Comparison of ENCODE assay signal across 8 mouse cellular contexts in the genomic region with DNA sequence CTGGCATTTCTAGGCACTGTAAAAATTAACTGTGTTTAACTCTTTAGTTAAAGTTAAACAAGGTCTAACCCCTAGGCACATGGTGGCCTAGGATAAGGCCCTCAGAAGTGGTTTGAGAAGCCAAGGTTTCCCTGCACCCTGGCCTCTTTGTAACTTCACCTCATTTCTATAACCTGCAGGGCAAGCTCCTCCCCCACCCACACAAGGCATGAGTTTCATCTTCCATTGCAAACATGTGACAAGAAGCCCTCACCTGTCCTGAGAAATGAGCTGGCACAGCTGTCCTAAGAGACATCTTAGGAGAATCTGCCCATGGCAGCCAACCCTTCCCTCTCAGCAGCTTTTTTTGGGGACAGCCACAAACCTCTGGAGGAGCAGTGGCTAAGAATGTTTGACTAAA. TPM values are rescaled to one million over a fixed set of nuclear protein-coding genes. Genes with fewer than 3 reads are reported as not detected.
DNase-seq lines count a peak whose midpoint lies in the region; ATAC-seq and TF ChIP-seq lines count a peak whose summit lies in the region.

No protein-coding gene starts in this region.

- H3K4me3 ChIP-seq in left cerebral cortex, adult 2 months, result peak overlapping the region; percentile 72
- H3K4me3 ChIP-seq in kidney, embryonic 16.5 days (ENCODE audit: low read length), result peak overlapping the region; percentile 93

- intact Hi-C loops in left cerebral cortex, adult 2 months (cut with DNase I), result no loop called here
- intact Hi-C loops in left cerebral cortex, postnatal 14 days (cut with DNase I), result no loop called here

- peak overlapping the region; percentile 97 for H3K9ac ChIP-seq in kidney, embryonic 16.5 days (replicated peaks; ENCODE audit: low read length)

- H3K27ac ChIP-seq in left cerebral cortex, adult 2 months, result peak overlapping the region; percentile 86
- H3K27ac ChIP-seq in kidney, embryonic 16.5 days (ENCODE audit: low read length), result peak overlapping the region; percentile 96; the same call in 1 of the 2 replicates

- peaks cover 57% of the 10 kb centered on the region for H3K4me1 ChIP-seq in kidney, embryonic 16.5 days (ENCODE audit: insufficient read depth, low read length)

- H3K36me3 ChIP-seq in kidney, embryonic 16.5 days (ENCODE audit: insufficient read depth, low read length), result no peaks in the 10 kb centered on the region

- H3K4me2 ChIP-seq in kidney, embryonic 16.5 days (replicated peaks; ENCODE audit: low read depth, low read length), result peak overlapping the region; percentile 59

- H3K27me3 ChIP-seq in kidney, embryonic 16.5 days (ENCODE audit: insufficient read depth, low read length), result no peaks in the 10 kb centered on the region

- no peak for TF ChIP-seq CTCF in left cerebral cortex, adult 2 months (IDR thresholded peaks at IDR 0.05)

- ATAC-seq in kidney, embryonic 16.5 days (ENCODE audit: low FRiP score, low TSS enrichment), result no peak

- DNase-seq in left cerebral cortex, adult 2 months (ENCODE audit: extremely low spot score in 1 of 2, low spot score in 2 of 2), result no peak
- DNase-seq in left cerebral cortex, postnatal 14 days (ENCODE audit: low spot score in 2 of 2), result no peak
- DNase-seq in fat pad, adult 2 months (ENCODE audit: extremely low read depth, low read depth, low spot score), result peak; percentile 70
- peak; percentile 51 for DNase-seq in naive thymus-derived CD4-positive, alpha-beta T cell, adult 2 months (ENCODE audit: low read depth)
- no peak for DNase-seq in frontal cortex, postnatal 25 days (ENCODE audit: low spot score in 2 of 2)
- no peak for DNase-seq in ovary, postnatal 36 days (ENCODE audit: low spot score)
- no peak for DNase-seq in embryo, embryonic 9.5 days (ENCODE audit: extremely low spot score)

- no peaks in the 10 kb centered on the region for H3K9me3 ChIP-seq in kidney, embryonic 16.5 days (ENCODE audit: low read length)

RNA-seq across cellular contexts. Expression of gene Tspan14, which starts 1.7 kb away (rescaled TPM):
- 10 to 100 TPM; 50.2 to 52.1 TPM for total RNA-seq in left cerebral cortex, adult 2 months (2021)
- 10 to 100 TPM; 57.8 to 70.3 TPM for total RNA-seq in left cerebral cortex, postnatal 14 days (2021)
- 138 and 144 TPM in 2 replicates for polyA plus RNA-seq in kidney, embryonic 16.5 days (2015; fragmentation: Nextera tagmentation; extraction: Ambion mirVana)

RNA-seq across cellular contexts. Expression of gene Fam213a, which starts 48.7 kb away (rescaled TPM):
- 100 to 1,000 TPM; 106 to 123 TPM for total RNA-seq in left cerebral cortex, adult 2 months (2021)
- 100 to 1,000 TPM; 103 to 105 TPM for total RNA-seq in left cerebral cortex, postnatal 14 days (2021)
- polyA plus RNA-seq in kidney, embryonic 16.5 days (2015; fragmentation: Nextera tagmentation; extraction: Ambion mirVana), result 109 and 111 TPM in 2 replicates

Comparison
In these comparisons a context has a peak if more than half of its experiments do, and no peak if none do; other contexts are left out.
1. DNase-seq: peak in fat pad, adult 2 months (single experiment) and naive thymus-derived CD4-positive, alpha-beta T cell, adult 2 months (single experiment); none in left cerebral cortex, adult 2 months (0 of 2), left cerebral cortex, postnatal 14 days (0 of 2), frontal cortex, postnatal 25 days (0 of 2), ovary, postnatal 36 days (single experiment) and embryo, embryonic 9.5 days (single experiment).